Mouse (Mus musculus): ENCODE results near the gene Tymp. TPM values are rescaled to one million over a fixed set of nuclear protein-coding genes. Genes with fewer than 3 reads are reported as not detected.

The Tymp gene
- polyA plus RNA-seq, 1 experiment from 2014 or later, result 3.6 TPM

- 80% methylated on average over 13 of the region's 13 CpGs for WGBS
- Histone ChIP-seq H3K4me2 (replicated peaks; ENCODE audit: low read depth) (no peak overlapping the region), H3K27ac (ENCODE audit: low read depth, low read length) (no peak overlapping the region), H3K4me1 (replicated peaks; ENCODE audit: control insufficient read depth, insufficient read depth, low read length) (peaks cover 3% of the 10 kb centered on the region; the same call in 1 of the 2 replicates), H3K4me3 (ENCODE audit: low read depth, low read length) (no peak overlapping the region), H3K9me3 (ENCODE audit: control insufficient read depth) (no peaks in the 10 kb centered on the region), H3K27me3 (replicated peaks; ENCODE audit: control insufficient read depth, insufficient read depth, low read length) (peaks cover 11% of the 10 kb centered on the region; the same call in 1 of the 2 replicates), H3K9ac (ENCODE audit: low read depth, low read length) (no peak overlapping the region), H3K36me3 (ENCODE audit: control insufficient read depth, insufficient read depth) (peaks cover 52% of the 10 kb centered on the region)
- ATAC-seq, result no peak
- no peak for TF ChIP-seq CTCF (IDR thresholded peaks at IDR 0.05; ENCODE audit: low read depth)
Observed at GRCm38 (mm10) chr15:89372068-89372467, 4.8 kb downstream of the Tymp start.

GRCm38 (mm10) chr15:89365141-89365551 is 11.7 kb downstream of the Tymp start:
- TF ChIP-seq CTCF (IDR thresholded peaks at IDR 0.05; ENCODE audit: low read depth), result no peak
- no peak overlapping the region for H3K4me3 ChIP-seq (ENCODE audit: low read depth, low read length)
- WGBS, result 96% methylated on average over 4 of the region's 4 CpGs
- no peaks in the 10 kb centered on the region for H3K9me3 ChIP-seq (ENCODE audit: control insufficient read depth)
- peaks cover 98% of the 10 kb centered on the region for H3K36me3 ChIP-seq (ENCODE audit: control insufficient read depth, insufficient read depth)
- H3K27me3 ChIP-seq (replicated peaks; ENCODE audit: control insufficient read depth, insufficient read depth, low read length), result no peaks in the 10 kb centered on the region
- no peak overlapping the region for H3K9ac ChIP-seq (ENCODE audit: low read depth, low read length)
- H3K4me1 ChIP-seq (replicated peaks; ENCODE audit: control insufficient read depth, insufficient read depth, low read length), result no peaks in the 10 kb centered on the region
- H3K27ac ChIP-seq (ENCODE audit: low read depth, low read length), result no peak overlapping the region
- ATAC-seq, result no peak
- H3K4me2 ChIP-seq (replicated peaks; ENCODE audit: low read depth), result no peak overlapping the region

GRCm38 (mm10) chr15:89363051-89363450 is 13.8 kb downstream of the Tymp start:
- H3K27ac ChIP-seq (ENCODE audit: low read depth, low read length), result no peak overlapping the region
- H3K9ac ChIP-seq (ENCODE audit: low read depth, low read length), result no peak overlapping the region
- no peaks in the 10 kb centered on the region for H3K27me3 ChIP-seq (replicated peaks; ENCODE audit: control insufficient read depth, insufficient read depth, low read length)
- no peak for TF ChIP-seq CTCF (IDR thresholded peaks at IDR 0.05; ENCODE audit: low read depth)
- H3K36me3 ChIP-seq (ENCODE audit: control insufficient read depth, insufficient read depth), result peaks cover 80% of the 10 kb centered on the region
- 78% methylated on average over 7 of the region's 7 CpGs for WGBS
- no peak overlapping the region for H3K4me3 ChIP-seq (ENCODE audit: low read depth, low read length)
- H3K4me1 ChIP-seq (replicated peaks; ENCODE audit: control insufficient read depth, insufficient read depth, low read length), result no peaks in the 10 kb centered on the region
- no peaks in the 10 kb centered on the region for H3K9me3 ChIP-seq (ENCODE audit: control insufficient read depth)
- ATAC-seq, result no peak
- H3K4me2 ChIP-seq (replicated peaks; ENCODE audit: low read depth), result no peak overlapping the region

- no peak overlapping the region for H3K27ac ChIP-seq (ENCODE audit: low read depth, low read length)
- no peak overlapping the region for H3K9ac ChIP-seq (ENCODE audit: low read depth, low read length)
- H3K27me3 ChIP-seq (replicated peaks; ENCODE audit: control insufficient read depth, insufficient read depth, low read length), result no peaks in the 10 kb centered on the region
- H3K9me3 ChIP-seq (ENCODE audit: control insufficient read depth), result no peaks in the 10 kb centered on the region
- TF ChIP-seq CTCF (IDR thresholded peaks at IDR 0.05; ENCODE audit: low read depth), result no peak
- H3K4me1 ChIP-seq (replicated peaks; ENCODE audit: control insufficient read depth, insufficient read depth, low read length), result peaks cover 6% of the 10 kb centered on the region; the same call in 1 of the 2 replicates
- ATAC-seq, result no peak
- WGBS, result 63% methylated on average over 3 of the region's 3 CpGs
- H3K4me3 ChIP-seq (ENCODE audit: low read depth, low read length), result no peak overlapping the region
- H3K4me2 ChIP-seq (replicated peaks; ENCODE audit: low read depth), result no peak overlapping the region
- peaks cover 39% of the 10 kb centered on the region for H3K36me3 ChIP-seq (ENCODE audit: control insufficient read depth, insufficient read depth)
Observed at GRCm38 (mm10) chr15:89358784-89359183, 18.1 kb downstream of the Tymp start.

GRCm38 (mm10) chr15:89356372-89356771 is 20.5 kb downstream of the Tymp start:
- 0% methylated on average over 15 of the region's 15 CpGs for WGBS
- Histone ChIP-seq H3K4me2 (replicated peaks; ENCODE audit: low read depth) (peak overlapping the region; percentile 82), H3K9ac (ENCODE audit: low read depth, low read length) (peak overlapping the region; percentile 82), H3K4me3 (ENCODE audit: low read depth, low read length) (peak overlapping the region; percentile 74), H3K27ac (ENCODE audit: low read depth, low read length) (peak overlapping the region; percentile 63), H3K27me3 (replicated peaks; ENCODE audit: control insufficient read depth, insufficient read depth, low read length) (no peaks in the 10 kb centered on the region), H3K36me3 (ENCODE audit: control insufficient read depth, insufficient read depth) (peaks cover 37% of the 10 kb centered on the region), H3K9me3 (ENCODE audit: control insufficient read depth) (no peaks in the 10 kb centered on the region), H3K4me1 (replicated peaks; ENCODE audit: control insufficient read depth, insufficient read depth, low read length) (peaks cover 6% of the 10 kb centered on the region; the same call in 1 of the 2 replicates)
- no peak for TF ChIP-seq CTCF (IDR thresholded peaks at IDR 0.05; ENCODE audit: low read depth)
- ATAC-seq, result peak; percentile 9; the same call in 1 of the 2 replicates

- H3K9me3 ChIP-seq (ENCODE audit: control insufficient read depth), result no peaks in the 10 kb centered on the region
- no peak for TF ChIP-seq CTCF (IDR thresholded peaks at IDR 0.05; ENCODE audit: low read depth)
- H3K4me1 ChIP-seq (replicated peaks; ENCODE audit: control insufficient read depth, insufficient read depth, low read length), result peaks cover 6% of the 10 kb centered on the region; the same call in 1 of the 2 replicates
- peak within 1 kb of the TSS; percentile 82 for H3K4me2 ChIP-seq (replicated peaks; ENCODE audit: low read depth)
- H3K4me3 ChIP-seq (ENCODE audit: low read depth, low read length), result peak within 1 kb of the TSS; percentile 74
- ATAC-seq, result peak; percentile 92
- peak within 1 kb of the TSS; percentile 82 for H3K9ac ChIP-seq (ENCODE audit: low read depth, low read length)
- peak within 1 kb of the TSS; percentile 63 for H3K27ac ChIP-seq (ENCODE audit: low read depth, low read length)
- under 1% methylated on average over 63 of the region's 64 CpGs for WGBS
- H3K27me3 ChIP-seq (replicated peaks; ENCODE audit: control insufficient read depth, insufficient read depth, low read length), result no peaks in the 10 kb centered on the region
- H3K36me3 ChIP-seq (ENCODE audit: control insufficient read depth, insufficient read depth), result peaks cover 33% of the 10 kb centered on the region
Observed at GRCm38 (mm10) chr15:89355241-89356187, 21.3 kb downstream of the Tymp start, which contains the start of the genes Lmf2 and Ncaph2. TSS of gene Lmf2 (minus strand) at chr15:89355659. TSS of gene Ncaph2 (plus strand) at chr15:89355719.
